Mouse (Mus musculus): Measurements from ENCODE around the gene Tnfaip2. TPM values are rescaled to one million over a fixed set of nuclear protein-coding genes. Genes with fewer than 3 reads are reported as not detected.

Tnfaip2 gene
- polyA plus RNA-seq, 1 experiment from 2014 or later = 1.6 TPM

DNA sequence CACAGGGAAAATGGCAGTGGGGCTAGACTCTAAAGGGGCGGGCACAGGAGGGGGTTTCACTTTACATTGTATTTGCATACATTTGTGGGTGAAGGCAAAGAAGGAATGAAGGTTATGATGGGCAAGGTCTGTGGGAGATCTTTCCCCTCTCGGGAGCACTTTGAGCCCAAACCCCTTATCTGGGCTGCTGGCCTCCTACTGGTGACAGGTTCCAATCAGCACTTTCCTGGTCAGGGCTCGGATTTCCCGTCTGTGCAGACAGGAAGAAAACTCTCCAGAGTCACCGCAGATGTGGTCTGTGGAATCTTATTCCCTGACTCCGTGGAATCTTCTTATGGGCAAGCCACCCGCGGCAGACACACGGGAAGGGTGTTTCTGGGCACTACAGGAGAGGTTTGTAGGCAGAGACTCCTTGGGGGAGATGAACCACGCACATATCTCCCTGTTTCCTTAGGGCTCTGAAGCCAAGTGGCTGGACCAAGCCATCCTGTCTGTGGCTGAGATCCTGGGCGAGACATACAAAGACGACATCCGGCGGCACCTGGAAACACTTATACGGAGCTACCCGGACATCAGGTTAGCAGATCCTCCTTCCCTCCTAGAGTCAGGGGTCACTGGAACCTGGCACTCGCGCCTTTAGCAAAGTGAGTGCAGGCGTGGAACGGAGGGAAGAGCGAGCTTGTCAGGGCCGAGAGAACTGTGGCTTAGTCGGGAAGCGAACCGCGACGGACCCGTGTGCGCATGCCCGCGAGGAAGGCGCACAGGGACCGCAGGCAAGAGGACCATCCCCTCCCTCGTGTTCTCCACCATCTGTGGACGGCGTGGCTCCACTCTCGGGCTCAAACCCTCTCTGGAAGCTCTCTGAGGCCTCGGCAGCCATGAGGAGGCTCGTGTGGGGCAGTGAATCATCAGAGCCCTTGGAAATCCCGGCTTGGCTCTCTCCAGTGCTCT is 13.0 kb upstream of the Tnfaip2 start:
- no peak for ATAC-seq (ENCODE audit: low FRiP score)
- Histone ChIP-seq H3K4me1 (replicated peaks) (peaks cover 49% of the 10 kb centered on the region), H3K4me3 (peak overlapping the region; percentile 43), H3K4me2 (peak overlapping the region; percentile 67), H3K27me3 (peaks cover 91% of the 10 kb centered on the region), H3K9ac (peak overlapping the region; percentile 73), H3K27ac (0 out of 2 replicates have a peak overlapping the region, but pooled peaks have one; percentile 48), H3K9me3 (no peaks in the 10 kb centered on the region), H3K36me3 (no peaks in the 10 kb centered on the region)
- under 1% methylated on average over 36 of the region's 40 CpGs for WGBS

GRCm38 (mm10) chr12:111430049-111430867 is 12.0 kb upstream of the Tnfaip2 start:
- Histone ChIP-seq H3K36me3 (no peaks in the 10 kb centered on the region), H3K4me2 (peak overlapping the region; percentile 67), H3K4me3 (peak overlapping the region; percentile 43), H3K9ac (peak overlapping the region; percentile 73), H3K27ac (no peak overlapping the region), H3K4me1 (replicated peaks) (peaks cover 59% of the 10 kb centered on the region), H3K9me3 (no peaks in the 10 kb centered on the region), H3K27me3 (peaks cover 84% of the 10 kb centered on the region)
- ATAC-seq (ENCODE audit: low FRiP score) = 0 out of 2 replicates have a peak, but pooled peaks have one; percentile 19
- WGBS = 10% methylated on average over 27 of the region's 27 CpGs

GRCm38 (mm10) chr12:111430868-111431817 is 11.1 kb upstream of the Tnfaip2 start:
- Histone ChIP-seq H3K27me3 (peaks cover 79% of the 10 kb centered on the region), H3K9me3 (no peaks in the 10 kb centered on the region), H3K4me3 (no peak overlapping the region), H3K9ac (no peak overlapping the region), H3K4me2 (no peak overlapping the region), H3K36me3 (no peaks in the 10 kb centered on the region), H3K27ac (no peak overlapping the region), H3K4me1 (replicated peaks) (peaks cover 53% of the 10 kb centered on the region)
- 29% methylated on average over 14 of the region's 14 CpGs for WGBS
- no peak for ATAC-seq (ENCODE audit: low FRiP score)

DNA sequence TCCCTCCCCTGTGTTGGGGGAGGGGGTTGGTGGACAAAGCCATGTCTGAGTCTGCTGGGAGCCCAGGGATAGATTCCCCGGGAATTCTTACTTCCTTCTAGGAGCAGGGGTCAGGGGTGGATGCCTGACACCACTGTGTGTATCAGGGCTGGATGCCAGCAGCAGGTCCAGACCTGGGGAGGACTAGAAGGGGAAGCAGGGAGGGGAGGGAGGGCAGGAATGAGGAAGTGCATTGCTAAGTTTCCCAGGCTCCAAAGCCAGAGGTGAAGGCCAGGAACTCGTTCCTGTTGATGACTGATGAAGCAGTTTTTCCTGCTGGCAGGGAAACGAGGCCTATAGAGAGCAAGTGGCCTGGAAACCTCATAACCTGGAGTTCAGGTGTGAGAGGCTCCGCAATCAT is 10.2 kb upstream of the Tnfaip2 start:
- Histone ChIP-seq H3K4me3 (no peak overlapping the region), H3K36me3 (no peaks in the 10 kb centered on the region), H3K27ac (no peak overlapping the region), H3K4me2 (no peak overlapping the region), H3K27me3 (peaks cover 73% of the 10 kb centered on the region), H3K4me1 (replicated peaks) (peaks cover 51% of the 10 kb centered on the region), H3K9ac (no peak overlapping the region), H3K9me3 (no peaks in the 10 kb centered on the region)
- no peak for ATAC-seq (ENCODE audit: low FRiP score)
- WGBS = 38% methylated on average over 4 of the region's 4 CpGs

GRCm38 (mm10) chr12:111432751-111433331 is 9.4 kb upstream of the Tnfaip2 start:
- H3K36me3 ChIP-seq = no peaks in the 10 kb centered on the region
- peaks cover 70% of the 10 kb centered on the region for H3K27me3 ChIP-seq
- ATAC-seq (ENCODE audit: low FRiP score) = no peak
- H3K9me3 ChIP-seq = no peaks in the 10 kb centered on the region
- peaks cover 46% of the 10 kb centered on the region for H3K4me1 ChIP-seq (replicated peaks)
- H3K4me2 ChIP-seq = no peak overlapping the region
- no peak overlapping the region for H3K4me3 ChIP-seq
- no peak overlapping the region for H3K9ac ChIP-seq
- no peak overlapping the region for H3K27ac ChIP-seq
- 70% methylated on average over 4 of the region's 5 CpGs for WGBS

- Histone ChIP-seq H3K9ac (peak overlapping the region; percentile 35; the same call in 1 of the 2 replicates), H3K4me1 (replicated peaks) (peaks cover 32% of the 10 kb centered on the region), H3K27ac (peak overlapping the region; percentile 62; the same call in 1 of the 2 replicates), H3K4me2 (0 out of 2 replicates have a peak overlapping the region, but pooled peaks have one; percentile 15), H3K9me3 (no peaks in the 10 kb centered on the region), H3K27me3 (peaks cover 68% of the 10 kb centered on the region), H3K36me3 (no peaks in the 10 kb centered on the region), H3K4me3 (no peak overlapping the region)
- WGBS = 19% methylated on average over 7 of the region's 7 CpGs
- peak; percentile 62; the same call in 1 of the 2 replicates for ATAC-seq (ENCODE audit: low FRiP score)
These were observed 8.0 kb upstream of the Tnfaip2 start for GRCm38 (mm10) chr12:111434164-111434744.

GRCm38 (mm10) chr12:111434745-111435327 is 7.4 kb upstream of the Tnfaip2 start:
- H3K27ac ChIP-seq = peak overlapping the region; percentile 62; the same call in 1 of the 2 replicates
- H3K9me3 ChIP-seq = no peaks in the 10 kb centered on the region
- 51% methylated on average over 7 of the region's 8 CpGs for WGBS
- H3K4me1 ChIP-seq (replicated peaks) = peaks cover 26% of the 10 kb centered on the region
- H3K36me3 ChIP-seq = no peaks in the 10 kb centered on the region
- 0 out of 2 replicates have a peak, but pooled peaks have one; percentile 21 for ATAC-seq (ENCODE audit: low FRiP score)
- no peak overlapping the region for H3K4me3 ChIP-seq
- H3K27me3 ChIP-seq = peaks cover 68% of the 10 kb centered on the region
- peak overlapping the region; percentile 39; the same call in 1 of the 2 replicates for H3K9ac ChIP-seq
- 0 out of 2 replicates have a peak overlapping the region, but pooled peaks have one; percentile 15 for H3K4me2 ChIP-seq

DNA sequence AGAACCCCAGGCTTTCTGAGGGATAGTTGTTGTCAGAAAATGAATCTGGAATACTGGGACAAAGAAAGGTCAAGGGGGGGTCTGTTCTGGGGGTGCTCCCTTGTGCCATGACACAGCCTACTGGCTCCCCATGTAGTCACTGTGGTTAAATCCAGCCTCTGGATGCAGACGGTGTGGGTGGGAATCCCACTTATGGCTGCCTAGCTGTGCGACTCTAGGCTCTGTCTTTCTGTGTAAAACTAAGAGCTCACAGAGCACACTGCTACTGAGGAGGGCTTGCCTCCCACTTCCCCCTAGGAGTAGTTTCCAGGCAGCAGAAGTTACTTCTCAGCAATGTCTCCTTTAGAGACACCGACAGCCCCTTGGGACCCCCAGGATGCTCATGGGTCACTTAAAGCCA is 6.1 kb upstream of the Tnfaip2 start:
- Histone ChIP-seq H3K27me3 (peaks cover 63% of the 10 kb centered on the region), H3K4me2 (no peak overlapping the region), H3K27ac (no peak overlapping the region), H3K4me3 (no peak overlapping the region), H3K9me3 (no peaks in the 10 kb centered on the region), H3K36me3 (no peaks in the 10 kb centered on the region), H3K4me1 (replicated peaks) (peaks cover 16% of the 10 kb centered on the region), H3K9ac (no peak overlapping the region)
- ATAC-seq (ENCODE audit: low FRiP score) = no peak
- 76% methylated on average over 3 of the region's 3 CpGs for WGBS

- peaks cover 63% of the 10 kb centered on the region for H3K27me3 ChIP-seq
- ATAC-seq (ENCODE audit: low FRiP score) = no peak
- peaks cover 16% of the 10 kb centered on the region for H3K4me1 ChIP-seq (replicated peaks)
- no peak overlapping the region for H3K4me3 ChIP-seq
- H3K9me3 ChIP-seq = no peaks in the 10 kb centered on the region
- H3K4me2 ChIP-seq = no peak overlapping the region
- H3K27ac ChIP-seq = no peak overlapping the region
- H3K9ac ChIP-seq = no peak overlapping the region
- 78% methylated on average over 8 of the region's 8 CpGs for WGBS
- no peaks in the 10 kb centered on the region for H3K36me3 ChIP-seq
These were observed 5.6 kb upstream of the Tnfaip2 start for GRCm38 (mm10) chr12:111436640-111437039.

GRCm38 (mm10) chr12:111437222-111437900 is 4.9 kb upstream of the Tnfaip2 start:
- ATAC-seq (ENCODE audit: low FRiP score) = no peak
- 81% methylated on average over 5 of the region's 5 CpGs for WGBS
- H3K27me3 ChIP-seq = peaks cover 63% of the 10 kb centered on the region

More at GRCm38 (mm10) chr12:111437222-111437900, 4.9 kb upstream of the Tnfaip2 start:
- Histone ChIP-seq H3K4me2 (no peak overlapping the region), H3K27ac (no peak overlapping the region), H3K36me3 (no peaks in the 10 kb centered on the region), H3K4me3 (no peak overlapping the region), H3K9me3 (no peaks in the 10 kb centered on the region), H3K9ac (no peak overlapping the region), H3K4me1 (replicated peaks) (peaks cover 22% of the 10 kb centered on the region)
